Mouse (Mus musculus) bone marrow, adult 2 months (tissue): ENCODE data around the gene Il18rap. TPM values are rescaled to one million over a fixed set of nuclear protein-coding genes. Genes with fewer than 3 reads are reported as not detected.

ENCODE experiments used
- H3K27ac ChIP-seq: fragments of 200-500 bp; 2 replicates; pipeline ENCODE4 v1.5.1; 2012; ENCODE audit warnings: low read depth, mild to moderate bottlenecking, control low read depth, inconsistent platforms, low read length; ENCODE audit not compliant: control insufficient read depth, poor library complexity, insufficient read depth
- H3K4me1 ChIP-seq: fragments of 200-500 bp; 2 replicates; pipeline ENCODE4 v1.6.1; 2011; ENCODE audit warnings: low read length; ENCODE audit not compliant: control insufficient read depth, insufficient read depth
- H3K4me3 ChIP-seq: fragments of 200-500 bp; replicated peaks from 2 replicates; pipeline ENCODE3; 2011; ENCODE audit warnings: mild to moderate bottlenecking, low read depth, low read length, control low read depth; ENCODE audit not compliant: control insufficient read depth
- CTCF ChIP-seq: fragments of 200-500 bp; IDR thresholded peaks from 2 replicates; pipeline ENCODE4 v1.5.1; 2011; ENCODE audit warnings: low read length, control low read depth; ENCODE audit not compliant: control insufficient read depth, insufficient read depth
- POLR2A ChIP-seq: fragments of 200-500 bp; IDR thresholded peaks from 2 replicates; pipeline ENCODE4 v1.6.1; 2011; ENCODE audit warnings: low read depth, mild to moderate bottlenecking, control low read depth, low read length, borderline replicate concordance; ENCODE audit not compliant: control insufficient read depth
- WGBS: fragments of 180-500 bp; shearing (Covaris S2); methylation state at CpG from one replicate; pipeline ENCODE4 v1.1.7; 2018; 5-methylcytosine and 5-hydroxymethylcytosine counted together
- polyA plus RNA-seq: library from polyadenylated mRNA; stranded (reverse); fragments of >200 nt; gene quantifications from 2 replicates; pipeline ENCODE4 v1.2.4, GENCODE M21; 2011; ENCODE audit warnings: low replicate concordance; ENCODE audit not compliant: missing spikeins, insufficient read depth, insufficient read length

Gene Il18rap
- polyA plus RNA-seq, result 14.9 and 36.3 TPM in 2 replicates

DNA sequence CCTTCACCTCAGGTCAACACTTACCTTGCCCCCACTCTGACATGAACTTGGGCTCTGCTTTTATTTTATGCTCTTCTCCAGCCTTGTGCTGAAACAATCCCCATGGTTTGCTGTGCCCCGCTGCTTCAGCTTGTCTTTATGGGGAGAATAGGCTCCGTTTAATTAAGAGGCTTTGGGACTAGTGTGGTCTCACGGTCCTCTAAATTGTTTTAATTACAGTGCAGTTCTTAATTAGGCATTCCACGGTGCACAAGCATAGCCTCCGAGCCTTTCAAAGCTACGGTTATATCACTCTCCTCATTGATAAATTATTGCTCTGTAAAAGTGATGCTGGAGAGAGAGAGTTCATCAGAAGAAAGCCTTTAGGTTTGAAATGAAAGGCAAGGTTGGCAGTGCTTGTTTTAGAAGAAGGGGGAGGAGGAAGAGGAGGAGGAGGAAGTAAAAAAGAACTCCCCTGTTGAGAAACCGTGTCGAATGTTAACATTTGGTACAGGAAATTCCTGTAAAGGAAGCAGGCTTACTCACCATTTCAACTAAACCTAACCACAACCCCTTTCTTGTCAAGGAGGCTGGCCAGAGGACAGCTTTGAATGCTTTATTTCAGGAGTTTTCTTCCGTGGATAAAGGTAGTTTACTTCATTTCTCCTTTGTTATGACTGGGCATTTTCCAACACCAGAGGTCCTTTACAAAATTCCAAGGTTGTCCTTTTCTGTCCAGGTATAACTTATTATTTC, at the start of gene Il18rap:
TSS of gene Il18rap (plus strand) at position 512 of the 735 bp plus-strand sequence.
- H3K4me3 ChIP-seq, result peak within 1 kb of the TSS; percentile 56
- H3K4me1 ChIP-seq, result no peaks in the 10 kb centered on the region
- TF ChIP-seq CTCF, result no peak
- no peak for TF ChIP-seq POLR2A
- H3K27ac ChIP-seq, result peak within 1 kb of the TSS; percentile 69; the same call in 1 of the 2 replicates
- WGBS, result 2% methylated on average over 9 of the region's 9 CpGs

GRCm38 (mm10) chr1:40465477-40466430, 49.4 kb upstream of the Il18rap start, which contains the start of gene Il18r1:
Gene Il18r1 (plus strand): TSS chr1:40465552.
- H3K27ac ChIP-seq, result no peak within 1 kb of the TSS
- TF ChIP-seq CTCF (peak; percentile 76), POLR2A (peak; percentile 28; the same call in 1 of the 2 replicates)
- H3K4me1 ChIP-seq, result peaks cover 1% of the 10 kb centered on the region; the same call in 1 of the 2 replicates
- H3K4me3 ChIP-seq, result peak within 1 kb of the TSS; percentile 58
- 14% methylated on average over 20 of the region's 20 CpGs for WGBS

DNA sequence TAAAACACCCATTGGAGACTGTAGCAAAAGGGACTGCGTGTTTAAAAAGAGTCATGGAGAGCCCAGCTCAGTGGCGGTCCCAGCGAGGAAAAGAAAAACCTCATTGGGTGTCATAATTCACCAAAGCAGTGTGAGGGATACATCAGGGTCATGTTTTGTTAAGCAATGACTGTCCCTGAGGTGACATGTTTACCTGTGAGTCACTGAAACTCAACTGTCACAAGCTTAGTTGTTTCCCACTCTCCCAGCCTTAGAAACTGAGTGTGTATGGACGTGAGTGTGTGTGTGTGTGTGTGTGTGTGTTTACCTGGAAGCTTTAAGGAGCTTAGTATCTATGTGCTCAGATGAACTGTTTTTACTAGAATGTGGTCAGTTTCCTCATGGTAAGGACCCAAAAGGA, 47.9 kb upstream of the Il18rap start:
- TF ChIP-seq CTCF, result no peak
- TF ChIP-seq POLR2A, result no peak
- Histone ChIP-seq H3K4me3 (no peak overlapping the region), H3K27ac (no peak overlapping the region), H3K4me1 (peaks cover 1% of the 10 kb centered on the region; the same call in 1 of the 2 replicates)
- 87% methylated on average over 4 of the region's 4 CpGs for WGBS

DNA sequence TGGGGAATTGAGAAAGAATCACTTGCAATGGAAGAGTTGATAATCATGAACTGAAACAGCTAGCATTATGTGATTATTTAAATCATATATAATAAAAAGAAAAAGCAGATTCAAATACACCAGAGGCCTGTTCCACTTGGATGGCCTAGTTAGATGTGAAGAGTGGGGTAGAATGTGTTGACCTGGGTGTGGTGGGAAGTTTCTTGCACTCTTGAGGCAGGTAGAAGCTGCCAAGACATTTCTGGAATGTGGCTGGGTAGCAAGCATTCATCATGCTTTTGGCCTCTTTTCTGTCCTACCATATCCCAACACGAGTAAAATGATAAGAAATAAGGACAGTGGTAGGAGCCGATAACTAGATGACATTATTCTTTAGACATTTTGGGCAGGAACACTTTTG, 46.4 kb upstream of the Il18rap start:
- TF ChIP-seq CTCF, result no peak
- TF ChIP-seq POLR2A, result no peak
- H3K4me1 ChIP-seq, result peaks cover 1% of the 10 kb centered on the region; the same call in 1 of the 2 replicates
- no peak overlapping the region for H3K27ac ChIP-seq
- no peak overlapping the region for H3K4me3 ChIP-seq
- 62% methylated on average over 2 of the region's 2 CpGs for WGBS

GRCm38 (mm10) chr1:40469900-40470299, 45.3 kb upstream of the Il18rap start:
- peaks cover 1% of the 10 kb centered on the region; the same call in 1 of the 2 replicates for H3K4me1 ChIP-seq
- no peak overlapping the region for H3K27ac ChIP-seq
- 10% methylated on average over 12 of the region's 12 CpGs for WGBS
- TF ChIP-seq POLR2A (no peak), CTCF (no peak)
- no peak overlapping the region for H3K4me3 ChIP-seq

DNA sequence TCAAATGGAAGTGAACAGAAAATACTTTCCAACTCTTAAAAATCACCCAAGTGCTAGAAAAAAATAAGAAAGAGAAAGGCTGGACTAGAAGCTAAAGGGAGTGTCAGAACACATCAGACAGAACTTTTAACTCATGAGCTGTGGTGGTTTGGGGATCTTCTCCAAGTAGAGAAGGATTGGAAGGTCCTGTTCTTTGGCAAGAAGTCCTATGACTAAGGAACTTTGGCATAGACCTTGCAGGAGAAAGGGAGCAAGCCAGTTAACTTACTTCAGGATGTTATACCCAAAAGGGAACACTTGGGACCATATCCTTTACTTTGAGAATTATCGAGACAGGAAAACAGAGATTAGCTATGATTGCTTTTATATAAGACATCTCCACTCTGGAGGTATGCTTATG, 42.8 kb upstream of the Il18rap start:
- TF ChIP-seq POLR2A (no peak), CTCF (no peak)
- 72% methylated on average over 1 of the region's 1 CpGs for WGBS
- H3K27ac ChIP-seq, result no peak overlapping the region
- H3K4me3 ChIP-seq, result no peak overlapping the region
- H3K4me1 ChIP-seq, result peaks cover 1% of the 10 kb centered on the region; the same call in 1 of the 2 replicates

DNA sequence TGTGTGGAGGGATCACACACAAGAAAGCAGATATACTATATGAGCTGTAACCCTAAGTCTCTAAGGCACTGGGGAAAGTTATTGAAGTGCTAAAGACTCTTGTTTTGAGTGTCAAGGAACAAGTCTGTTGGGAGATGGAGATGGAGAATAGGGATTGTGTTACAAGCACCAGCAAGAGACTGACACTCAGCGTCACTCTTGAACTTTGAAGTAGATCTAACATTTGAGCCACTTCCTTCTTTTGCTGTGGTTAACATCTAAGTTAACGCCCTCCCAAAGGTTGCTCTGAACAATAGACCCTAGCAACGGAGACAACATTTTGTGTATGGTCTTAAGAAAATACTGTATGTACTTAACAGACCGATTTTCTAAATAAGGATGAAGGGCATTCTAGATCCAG, 41.5 kb upstream of the Il18rap start:
- H3K27ac ChIP-seq, result no peak overlapping the region
- peaks cover 1% of the 10 kb centered on the region; the same call in 1 of the 2 replicates for H3K4me1 ChIP-seq
- TF ChIP-seq CTCF (no peak), POLR2A (no peak)
- H3K4me3 ChIP-seq, result no peak overlapping the region
- 20% methylated on average over 4 of the region's 4 CpGs for WGBS
